Mouse (Mus musculus) layer of hippocampus, adult 9-10 months (tissue): Measurements from ENCODE around the gene Kcnf1.
"Not testable (repeated sequence)": the region's sequence is repeated elsewhere in the genome, so short reads cannot be mapped to it uniquely, and the experiment has no call there.

Experiments
- DNase-seq: peaks from one replicate; pipeline ENCODE4 v3.0.0; 2022; ENCODE audit warnings: low spot score

The Kcnf1 gene

GRCm38 (mm10) chr12:17159549-17159948 is 17.1 kb downstream of the Kcnf1 start:
- no peak for DNase-seq

- DNase-seq, result no peak
Observed at GRCm38 (mm10) chr12:17157558-17157957, 19.1 kb downstream of the Kcnf1 start.

GRCm38 (mm10) chr12:17155781-17156180 is 20.9 kb downstream of the Kcnf1 start:
- no peak for DNase-seq

GRCm38 (mm10) chr12:17152840-17153239 is 23.8 kb downstream of the Kcnf1 start:
- DNase-seq, result no peak

GRCm38 (mm10) chr12:17148920-17149319 is 27.8 kb downstream of the Kcnf1 start:
- no peak for DNase-seq

- DNase-seq, result no peak
Observed at GRCm38 (mm10) chr12:17141791-17142190, 34.9 kb downstream of the Kcnf1 start.

GRCm38 (mm10) chr12:17140436-17140835 is 36.3 kb downstream of the Kcnf1 start:
- DNase-seq, result no peak

GRCm38 (mm10) chr12:17134546-17135096 is 42.1 kb downstream of the Kcnf1 start:
- no peak for DNase-seq

- DNase-seq, result no peak
Observed at GRCm38 (mm10) chr12:17132243-17132642, 44.4 kb downstream of the Kcnf1 start.

GRCm38 (mm10) chr12:17131563-17131962 is 45.1 kb downstream of the Kcnf1 start:
- no peak for DNase-seq

GRCm38 (mm10) chr12:17122881-17123280 is 53.8 kb downstream of the Kcnf1 start:
- DNase-seq, result not testable (repeated sequence)
